Mouse (Mus musculus) hindbrain, embryonic 15.5 days (tissue): ENCODE measurements around the gene Elmo2. TPM values are rescaled to one million over a fixed set of nuclear protein-coding genes. Genes with fewer than 3 reads are reported as not detected.
A peak's percentile ranks its signal among the peaks of the same experiment; 100 is the strongest.

ENCODE experiments used
- ATAC-seq: fragments of 200-750 bp; cut with Nextera tagmentation; 2 replicates; pipeline ENCODE4 v1.8.0; 2017; ENCODE audit warnings: low read depth, moderate number of reproducible peaks, moderate TSS enrichment; ENCODE audit not compliant: low FRiP score
- H3K27ac ChIP-seq: fragments of 300-500 bp; sonication (generic); replicated peaks from 2 replicates; pipeline ENCODE4 v1.5.1; 2015; ENCODE audit warnings: mild to moderate bottlenecking, inconsistent platforms
- H3K27me3 ChIP-seq: fragments of 300-500 bp; sonication (generic); 2 replicates; pipeline ENCODE4 v1.6.1; 2015; ENCODE audit warnings: control low read depth, inconsistent platforms
- H3K36me3 ChIP-seq: fragments of 300-500 bp; sonication (generic); 2 replicates; pipeline ENCODE4 v1.6.1; 2015; ENCODE audit warnings: control low read depth, inconsistent platforms
- H3K4me1 ChIP-seq: fragments of 300-500 bp; sonication (generic); replicated peaks from 2 replicates; pipeline ENCODE4 v1.6.1; 2015; ENCODE audit warnings: control low read depth, inconsistent platforms
- H3K4me2 ChIP-seq: fragments of 300-500 bp; sonication (generic); 2 replicates; pipeline ENCODE4 v1.6.1; 2015; ENCODE audit warnings: moderate library complexity, mild to moderate bottlenecking, inconsistent platforms
- H3K4me3 ChIP-seq: fragments of 300-500 bp; sonication (generic); 2 replicates; pipeline ENCODE4 v1.5.1; 2015; ENCODE audit warnings: mild to moderate bottlenecking, inconsistent platforms
- H3K9ac ChIP-seq: fragments of 300-500 bp; sonication (generic); 2 replicates; pipeline ENCODE4 v1.6.1; 2015; ENCODE audit warnings: inconsistent platforms
- H3K9me3 ChIP-seq: fragments of 300-500 bp; sonication (generic); 2 replicates; pipeline ENCODE4 v1.6.1; 2016; ENCODE audit warnings: control low read depth, inconsistent platforms
- WGBS: fragments of 180-500 bp; shearing (Covaris S2); methylation state at CpG from one replicate; pipeline ENCODE4 v1.1.7; 2015; 5-methylcytosine and 5-hydroxymethylcytosine counted together
- polyA plus RNA-seq: library from polyadenylated mRNA; unstranded; fragments of >200 nt; fragmentation: Nextera tagmentation; extraction: Ambion mirVana; gene quantifications from 2 replicates; pipeline ENCODE4 v1.2.1, GENCODE M21; 2015

Elmo2 gene
- polyA plus RNA-seq = 94.3 and 101 TPM in 2 replicates

DNA sequence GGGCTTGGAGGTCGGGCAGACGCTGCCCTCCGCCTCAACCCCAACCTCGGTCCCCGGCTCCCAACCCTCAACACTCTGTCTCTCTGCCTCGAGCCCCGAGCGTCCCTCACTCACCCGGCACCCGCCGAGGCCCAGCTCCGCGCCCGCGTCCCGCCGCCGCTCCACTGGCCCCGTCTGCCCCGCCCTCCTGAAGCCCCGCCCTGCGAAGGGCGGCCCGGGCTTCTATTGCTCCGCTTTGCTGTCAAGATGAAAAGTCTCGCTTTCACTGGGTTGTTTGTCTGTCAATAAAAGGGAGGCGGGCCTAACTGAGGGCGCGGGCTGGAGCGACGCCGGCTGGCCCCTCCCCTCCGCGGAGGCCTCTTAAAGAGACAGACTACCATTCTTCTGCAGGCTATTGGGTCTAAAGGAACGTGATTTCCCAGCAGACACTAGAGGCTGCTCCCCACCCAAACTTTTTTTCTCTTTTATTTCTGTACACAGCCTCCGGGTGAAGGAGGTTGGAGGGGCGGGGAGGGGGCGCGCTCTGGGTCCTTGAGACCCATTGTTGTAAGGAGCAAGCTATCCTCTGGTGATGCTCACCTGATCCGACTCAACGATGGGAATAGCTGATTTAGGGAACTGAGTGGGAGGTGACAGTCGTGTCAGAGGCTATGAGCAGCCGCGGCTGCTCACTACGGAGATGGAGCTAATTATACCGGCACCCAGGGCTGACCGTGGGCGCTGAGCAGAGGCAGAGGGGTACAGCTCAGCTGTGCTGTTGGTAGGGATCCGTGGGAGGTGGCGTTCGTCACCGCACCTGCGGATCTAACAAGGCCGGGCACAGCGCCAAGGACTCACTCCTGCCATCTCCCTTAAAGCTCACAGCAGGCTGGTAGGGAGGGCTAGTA lies at the start of gene Elmo2:
TSS of gene Elmo2 (minus strand) at position 176 of the 887 bp plus-strand sequence.
- no peaks in the 10 kb centered on the region for H3K36me3 ChIP-seq
- peak within 1 kb of the TSS; percentile 86 for H3K4me3 ChIP-seq
- H3K9ac ChIP-seq = peak within 1 kb of the TSS; percentile 84
- peaks cover 50% of the 10 kb centered on the region for H3K4me1 ChIP-seq
- WGBS = under 1% methylated on average over 52 of the region's 55 CpGs
- peak within 1 kb of the TSS; percentile 88 for H3K27ac ChIP-seq
- no peaks in the 10 kb centered on the region for H3K27me3 ChIP-seq
- no peaks in the 10 kb centered on the region for H3K9me3 ChIP-seq
- peak within 1 kb of the TSS; percentile 87 for H3K4me2 ChIP-seq
- ATAC-seq = peak; percentile 98

DNA sequence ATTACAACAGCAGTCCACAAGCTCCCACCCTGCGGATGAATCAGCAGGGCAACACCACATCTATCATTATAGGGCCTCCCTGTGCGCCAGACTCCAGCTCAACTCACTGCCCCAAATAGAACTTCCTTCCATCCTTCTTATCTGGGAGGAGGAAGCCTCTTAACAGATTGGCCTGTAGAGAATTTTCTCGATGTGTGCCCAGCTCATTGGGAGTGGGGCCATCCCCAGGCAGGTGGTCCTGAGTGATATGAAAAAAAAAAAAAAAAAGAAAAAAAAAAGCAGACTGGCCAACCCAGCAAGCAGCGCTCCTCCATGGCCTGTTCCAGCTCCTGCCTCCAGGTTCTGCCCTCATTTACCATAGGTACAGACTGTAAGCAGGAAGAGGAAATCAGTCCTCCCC lies 49.7 kb upstream of the Elmo2 start:
- no peak overlapping the region for H3K4me3 ChIP-seq
- H3K27ac ChIP-seq = no peak overlapping the region
- ATAC-seq = no peak
- 68% methylated on average over 4 of the region's 4 CpGs for WGBS
- no peak overlapping the region for H3K9ac ChIP-seq
- H3K27me3 ChIP-seq = no peaks in the 10 kb centered on the region
- peaks cover 7% of the 10 kb centered on the region; the same call in 1 of the 2 replicates for H3K4me1 ChIP-seq
- 0 out of 2 replicates have a peak, but pooled peaks cover 2% of the 10 kb centered on the region for H3K9me3 ChIP-seq
- peaks cover 30% of the 10 kb centered on the region for H3K36me3 ChIP-seq
- H3K4me2 ChIP-seq = no peak overlapping the region

DNA sequence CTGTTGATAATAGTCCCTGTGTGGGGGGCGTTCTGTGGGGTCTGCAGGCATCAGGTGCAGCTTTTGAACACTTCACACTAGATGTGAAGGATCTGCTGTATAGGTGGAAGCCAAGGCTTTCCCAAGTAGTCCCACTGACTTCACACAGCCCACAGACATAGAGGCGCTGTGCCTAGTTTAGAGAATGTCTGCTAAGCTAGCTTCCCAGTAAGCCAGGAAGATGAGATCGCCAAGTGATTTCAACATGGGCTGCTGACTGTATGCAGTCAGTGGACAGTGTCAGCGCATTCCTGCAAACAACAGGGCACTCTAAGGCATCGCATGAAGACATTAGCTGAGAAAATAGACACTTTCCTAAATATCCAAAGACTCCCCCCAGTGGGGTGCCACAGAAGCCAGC lies 49.2 kb upstream of the Elmo2 start:
- Histone ChIP-seq H3K36me3 (peaks cover 25% of the 10 kb centered on the region), H3K4me2 (no peak overlapping the region), H3K27me3 (no peaks in the 10 kb centered on the region), H3K4me3 (no peak overlapping the region), H3K9ac (no peak overlapping the region), H3K4me1 (peaks cover 7% of the 10 kb centered on the region; the same call in 1 of the 2 replicates), H3K9me3 (0 out of 2 replicates have a peak, but pooled peaks cover 2% of the 10 kb centered on the region), H3K27ac (no peak overlapping the region)
- WGBS = 78% methylated on average over 5 of the region's 5 CpGs
- no peak for ATAC-seq

DNA sequence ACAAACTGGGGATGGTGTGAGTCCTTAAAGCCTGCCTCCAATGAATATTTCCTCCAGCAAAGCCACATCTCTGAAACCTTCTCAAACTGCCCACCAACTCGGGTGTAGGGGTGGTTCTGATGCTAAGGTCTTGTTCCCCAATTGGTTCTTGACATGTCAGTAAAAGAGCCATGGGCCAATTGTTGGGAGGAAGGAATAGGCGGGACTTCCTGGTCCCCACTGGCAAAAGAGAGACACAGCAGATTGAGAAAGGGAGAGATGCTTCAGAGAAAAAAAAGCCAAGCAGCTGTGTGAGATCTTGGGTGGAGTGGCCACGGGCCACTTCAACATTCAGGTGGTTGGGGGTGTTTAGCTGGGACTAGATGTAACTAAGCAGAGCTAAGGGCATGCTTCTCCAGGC lies 44.8 kb upstream of the Elmo2 start:
- H3K9ac ChIP-seq = no peak overlapping the region
- no peaks in the 10 kb centered on the region for H3K27me3 ChIP-seq
- no peak for ATAC-seq
- H3K27ac ChIP-seq = no peak overlapping the region
- H3K4me2 ChIP-seq = peak overlapping the region; percentile 10; the same call in 1 of the 2 replicates
- no peak overlapping the region for H3K4me3 ChIP-seq
- H3K9me3 ChIP-seq = no peaks in the 10 kb centered on the region
- 20% methylated on average over 3 of the region's 3 CpGs for WGBS
- H3K36me3 ChIP-seq = no peaks in the 10 kb centered on the region
- peaks cover 22% of the 10 kb centered on the region for H3K4me1 ChIP-seq

DNA sequence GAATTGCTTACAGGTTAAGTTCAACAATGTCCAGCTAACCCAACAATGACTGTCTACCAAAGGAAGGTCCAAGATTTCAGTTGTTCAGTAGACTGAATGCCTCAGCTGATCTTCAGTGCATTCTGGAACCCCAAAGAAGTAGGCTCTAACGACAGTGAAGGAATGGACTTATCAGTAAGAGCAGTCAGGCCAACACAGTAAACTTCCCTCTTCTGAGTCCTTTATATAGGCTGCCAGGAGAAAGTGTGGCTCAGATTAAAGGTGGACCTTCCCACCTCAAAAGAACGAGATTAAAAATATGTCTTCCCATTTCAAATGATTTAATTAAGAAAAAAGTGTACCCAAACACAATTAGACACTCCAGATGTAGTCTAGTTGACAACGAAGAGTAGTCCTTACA lies 44.1 kb upstream of the Elmo2 start:
- 84% methylated on average over 3 of the region's 3 CpGs for WGBS
- no peaks in the 10 kb centered on the region for H3K9me3 ChIP-seq
- H3K4me3 ChIP-seq = no peak overlapping the region
- peaks cover 22% of the 10 kb centered on the region for H3K4me1 ChIP-seq
- H3K9ac ChIP-seq = no peak overlapping the region
- ATAC-seq = no peak
- no peaks in the 10 kb centered on the region for H3K36me3 ChIP-seq
- no peaks in the 10 kb centered on the region for H3K27me3 ChIP-seq
- no peak overlapping the region for H3K27ac ChIP-seq
- H3K4me2 ChIP-seq = no peak overlapping the region

DNA sequence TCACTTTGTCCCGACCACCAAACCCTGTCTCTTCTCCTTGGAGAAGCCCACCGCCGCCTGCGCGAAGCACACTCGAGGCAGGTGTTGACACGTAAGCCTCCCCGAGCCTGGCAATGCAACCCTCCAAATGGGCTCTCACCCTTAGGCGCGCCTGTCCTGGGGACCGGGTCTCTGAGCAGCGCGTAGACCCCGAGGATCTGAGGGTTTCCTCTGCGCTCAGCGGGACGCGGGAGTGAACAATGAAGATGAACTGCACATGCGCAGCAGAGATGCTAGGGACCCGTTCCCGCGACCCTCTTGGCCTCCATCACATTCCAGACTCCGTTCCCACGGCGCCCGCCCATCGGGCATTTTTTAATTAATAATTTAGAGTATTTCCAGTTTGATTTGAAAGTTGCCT lies 42.2 kb upstream of the Elmo2 start, which contains the start of gene Zfp663:
TSS of gene Zfp663 (minus strand) at position 234 of the 400 bp plus-strand sequence.
- Histone ChIP-seq H3K36me3 (no peaks in the 10 kb centered on the region), H3K9ac (peak within 1 kb of the TSS; percentile 72), H3K27ac (peak within 1 kb of the TSS; percentile 79), H3K27me3 (no peaks in the 10 kb centered on the region), H3K4me3 (peak within 1 kb of the TSS; percentile 54), H3K9me3 (no peaks in the 10 kb centered on the region), H3K4me2 (peak within 1 kb of the TSS; percentile 81), H3K4me1 (peaks cover 30% of the 10 kb centered on the region)
- ATAC-seq = peak; percentile 13; the same call in 1 of the 2 replicates
- under 1% methylated on average over 27 of the region's 27 CpGs for WGBS

DNA sequence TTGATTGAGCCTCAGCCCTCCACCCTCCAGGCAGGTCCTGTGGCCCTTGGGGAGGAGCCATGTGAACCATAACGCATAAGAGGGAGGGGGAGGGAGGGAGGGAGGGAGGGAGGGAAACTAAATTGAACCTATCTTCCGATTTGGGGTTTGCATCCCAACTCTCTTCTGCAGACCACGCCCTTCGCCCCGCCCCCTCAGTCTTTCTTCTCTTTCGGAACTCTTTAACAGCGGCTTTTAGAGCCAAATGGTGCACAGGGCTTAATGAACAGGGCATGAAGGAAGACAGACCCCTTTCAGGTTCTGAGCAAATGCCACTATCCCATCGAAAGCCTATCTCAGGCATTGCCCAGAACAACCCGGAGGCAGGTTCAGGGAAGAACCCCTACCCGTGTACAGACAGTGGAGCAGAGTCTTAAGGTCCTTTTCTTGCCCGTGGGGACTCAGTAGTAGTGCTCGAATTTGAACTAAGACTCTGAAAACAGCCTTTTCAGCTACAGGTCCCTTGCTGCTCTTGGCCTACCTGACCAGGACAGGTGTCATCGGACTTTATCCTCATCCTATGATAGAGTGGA lies 41.7 kb upstream of the Elmo2 start:
- H3K9ac ChIP-seq = peak overlapping the region; percentile 72
- H3K36me3 ChIP-seq = no peaks in the 10 kb centered on the region
- H3K27ac ChIP-seq = peak overlapping the region; percentile 79
- peak overlapping the region; percentile 81 for H3K4me2 ChIP-seq
- ATAC-seq = peak; percentile 36
- no peaks in the 10 kb centered on the region for H3K9me3 ChIP-seq
- 2% methylated on average over 13 of the region's 13 CpGs for WGBS
- H3K27me3 ChIP-seq = no peaks in the 10 kb centered on the region
- H3K4me3 ChIP-seq = peak overlapping the region; percentile 54
- H3K4me1 ChIP-seq = peaks cover 30% of the 10 kb centered on the region

DNA sequence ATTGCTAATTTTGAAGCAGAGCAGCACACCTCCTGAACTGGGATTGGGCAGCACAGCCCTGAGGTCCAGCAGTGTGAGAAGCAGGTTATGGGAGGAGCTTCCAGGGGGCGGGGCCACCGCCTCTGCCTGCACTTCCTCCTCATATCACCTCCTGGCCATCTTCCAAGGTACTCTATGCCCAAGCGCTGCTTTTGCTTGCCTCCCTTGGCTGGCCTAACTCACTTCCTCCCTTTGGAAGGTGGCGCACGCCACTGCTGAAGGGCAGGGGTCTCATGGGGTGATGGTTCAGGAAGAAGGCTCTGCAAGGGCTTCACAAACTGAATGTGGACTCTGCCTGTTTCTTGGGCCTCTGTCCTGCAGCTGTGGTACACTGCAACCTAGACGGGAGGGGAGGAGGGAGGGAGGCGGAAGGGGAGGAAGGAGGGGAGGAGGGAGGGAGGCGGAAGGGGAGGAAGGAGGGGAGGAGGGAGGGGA lies 40.8 kb upstream of the Elmo2 start:
- H3K4me2 ChIP-seq = peak overlapping the region; percentile 81
- no peaks in the 10 kb centered on the region for H3K27me3 ChIP-seq
- ATAC-seq = no peak
- H3K27ac ChIP-seq = no peak overlapping the region
- no peak overlapping the region for H3K9ac ChIP-seq
- no peaks in the 10 kb centered on the region for H3K9me3 ChIP-seq
- no peaks in the 10 kb centered on the region for H3K36me3 ChIP-seq
- WGBS = 15% methylated on average over 5 of the region's 8 CpGs
- H3K4me3 ChIP-seq = no peak overlapping the region
- peaks cover 30% of the 10 kb centered on the region for H3K4me1 ChIP-seq

DNA sequence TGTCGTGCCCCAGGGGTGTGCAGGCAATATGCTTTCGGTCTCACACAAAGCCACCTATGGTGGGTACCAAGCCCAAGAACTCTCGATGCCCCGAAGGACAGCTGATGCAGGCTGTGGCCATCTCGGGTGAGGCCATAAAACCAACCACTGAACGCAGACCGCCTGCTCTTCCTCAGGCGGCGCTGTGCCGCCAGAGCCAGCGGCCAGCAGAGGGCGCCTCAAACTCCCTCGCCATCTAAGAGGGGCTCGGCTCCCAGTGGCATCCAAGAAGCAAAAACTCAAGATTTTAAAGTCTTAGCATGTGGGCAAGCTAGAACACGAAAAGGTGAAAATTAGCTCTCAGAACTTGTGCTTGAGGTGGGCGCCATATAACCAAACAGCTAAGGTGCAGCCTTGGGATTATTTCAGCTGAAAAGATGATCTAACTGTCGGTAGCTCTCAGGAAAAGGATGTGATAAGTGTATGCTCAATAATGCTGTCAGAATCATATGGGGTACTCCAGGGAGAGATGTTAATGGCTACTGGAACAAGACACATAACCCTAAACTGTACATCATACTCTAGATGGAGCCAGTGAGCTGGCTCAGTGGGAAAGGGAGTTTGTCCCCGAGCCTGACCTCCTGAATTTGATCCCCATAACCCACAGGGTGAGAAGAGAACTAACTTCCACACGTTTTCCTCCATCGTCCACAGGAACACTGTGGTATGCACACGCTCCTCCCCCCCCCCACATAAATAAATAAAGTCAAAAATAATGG lies 38.2 kb upstream of the Elmo2 start:
- H3K9ac ChIP-seq = no peak overlapping the region
- no peak overlapping the region for H3K4me3 ChIP-seq
- no peaks in the 10 kb centered on the region for H3K27me3 ChIP-seq
- H3K4me1 ChIP-seq = peaks cover 30% of the 10 kb centered on the region
- peak; percentile 5; the same call in 1 of the 2 replicates for ATAC-seq
- H3K4me2 ChIP-seq = peak overlapping the region; percentile 32
- H3K9me3 ChIP-seq = no peaks in the 10 kb centered on the region
- no peak overlapping the region for H3K27ac ChIP-seq
- WGBS = 14% methylated on average over 21 of the region's 21 CpGs
- no peaks in the 10 kb centered on the region for H3K36me3 ChIP-seq

DNA sequence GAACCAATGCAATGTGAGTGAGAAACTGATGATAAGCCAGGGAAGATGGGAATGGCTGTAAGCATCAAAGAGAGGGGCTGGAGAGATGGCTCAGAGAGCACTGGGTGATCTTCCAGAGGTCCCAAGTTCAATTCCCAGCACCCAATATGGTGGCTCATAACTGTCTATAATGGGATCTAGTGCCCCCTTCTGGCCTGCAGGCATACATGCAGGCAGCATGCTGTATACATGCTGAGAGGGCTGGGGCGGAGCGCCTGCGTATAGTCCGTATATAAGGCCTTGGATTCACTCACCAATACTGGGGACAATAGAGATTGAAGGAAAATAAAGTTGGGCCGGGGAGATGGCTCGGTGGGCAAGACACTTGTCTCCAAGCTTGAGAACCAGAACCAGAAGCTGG lies 37.0 kb upstream of the Elmo2 start:
- H3K4me2 ChIP-seq = no peak overlapping the region
- H3K9ac ChIP-seq = no peak overlapping the region
- no peaks in the 10 kb centered on the region for H3K27me3 ChIP-seq
- no peaks in the 10 kb centered on the region for H3K9me3 ChIP-seq
- H3K4me1 ChIP-seq = peaks cover 23% of the 10 kb centered on the region
- ATAC-seq = no peak
- no peaks in the 10 kb centered on the region for H3K36me3 ChIP-seq
- H3K27ac ChIP-seq = no peak overlapping the region
- 89% methylated on average over 6 of the region's 6 CpGs for WGBS
- H3K4me3 ChIP-seq = no peak overlapping the region

DNA sequence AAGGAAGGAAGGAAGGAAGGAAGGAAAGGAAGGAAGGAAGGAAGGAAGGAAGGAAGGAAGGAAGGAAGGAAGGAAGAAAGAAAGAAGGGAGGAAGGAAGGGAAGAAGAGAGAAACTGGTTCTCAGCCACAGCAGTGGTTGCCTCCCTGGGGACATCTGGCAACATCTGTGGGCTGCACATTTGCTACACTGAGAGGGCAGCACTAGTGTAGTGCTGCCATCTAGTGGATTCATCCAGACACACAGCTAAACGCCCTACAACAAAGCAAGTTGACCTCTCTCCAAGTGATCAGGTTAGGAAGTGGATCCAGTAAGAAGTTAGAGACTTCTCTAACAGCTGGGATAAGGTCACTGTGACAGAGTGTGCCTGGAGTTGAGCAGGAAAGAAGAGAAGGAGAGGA lies 34.6 kb upstream of the Elmo2 start:
- Histone ChIP-seq H3K27ac (no peak overlapping the region), H3K9ac (no peak overlapping the region), H3K4me1 (peaks cover 9% of the 10 kb centered on the region; the same call in 1 of the 2 replicates), H3K27me3 (no peaks in the 10 kb centered on the region), H3K4me2 (no peak overlapping the region), H3K9me3 (no peaks in the 10 kb centered on the region), H3K4me3 (no peak overlapping the region), H3K36me3 (no peaks in the 10 kb centered on the region)
- 0% methylated on average over 1 of the region's 1 CpGs for WGBS
- ATAC-seq = no peak
